Mouse (Mus musculus) midbrain, embryonic 12.5 days (tissue): ENCODE measurements around the gene Dock7. TPM values are rescaled to one million over a fixed set of nuclear protein-coding genes. Genes with fewer than 3 reads are reported as not detected.

Experiments
- ATAC-seq: fragments of 200-750 bp; cut with Nextera tagmentation; 2 replicates; pipeline ENCODE4 v1.8.0; 2017; ENCODE audit warnings: low read depth, moderate TSS enrichment, moderate library complexity; ENCODE audit not compliant: low FRiP score
- H3K27ac ChIP-seq: fragments of 300-500 bp; sonication (generic); replicated peaks from 2 replicates; pipeline ENCODE4 v1.5.1; 2016; ENCODE audit warnings: mild to moderate bottlenecking
- H3K27me3 ChIP-seq: fragments of 300-500 bp; sonication (generic); 2 replicates; pipeline ENCODE4 v1.6.1; 2016; ENCODE audit warnings: mild to moderate bottlenecking
- H3K36me3 ChIP-seq: fragments of 300-500 bp; sonication (generic); 2 replicates; pipeline ENCODE4 v1.6.1; 2016
- H3K4me1 ChIP-seq: fragments of 300-500 bp; sonication (generic); 2 replicates; pipeline ENCODE4 v1.6.1; 2016
- H3K4me2 ChIP-seq: fragments of 300-500 bp; sonication (generic); replicated peaks from 2 replicates; pipeline ENCODE4 v1.6.1; 2016; ENCODE audit warnings: mild to moderate bottlenecking, moderate library complexity
- H3K4me3 ChIP-seq: fragments of 300-500 bp; sonication (generic); 2 replicates; pipeline ENCODE4 v1.5.1; 2016; ENCODE audit warnings: mild to moderate bottlenecking
- H3K9ac ChIP-seq: fragments of 300-500 bp; sonication (generic); replicated peaks from 2 replicates; pipeline ENCODE4 v1.6.1; 2016; ENCODE audit warnings: mild to moderate bottlenecking, moderate library complexity
- H3K9me3 ChIP-seq: fragments of 300-500 bp; sonication (generic); 2 replicates; pipeline ENCODE4 v1.6.1; 2016; ENCODE audit warnings: mild to moderate bottlenecking
- WGBS: fragments of 180-500 bp; shearing (Covaris S2); methylation state at CpG from one replicate; pipeline ENCODE4 v1.1.7; 2016; 5-methylcytosine and 5-hydroxymethylcytosine counted together
- polyA plus RNA-seq: library from polyadenylated mRNA; unstranded; fragments of >200 nt; fragmentation: Nextera tagmentation; extraction: Ambion mirVana; gene quantifications from 2 replicates; pipeline ENCODE4 v1.2.1, GENCODE M21; 2016

Dock7 gene
- polyA plus RNA-seq = 120 and 130 TPM in 2 replicates

DNA sequence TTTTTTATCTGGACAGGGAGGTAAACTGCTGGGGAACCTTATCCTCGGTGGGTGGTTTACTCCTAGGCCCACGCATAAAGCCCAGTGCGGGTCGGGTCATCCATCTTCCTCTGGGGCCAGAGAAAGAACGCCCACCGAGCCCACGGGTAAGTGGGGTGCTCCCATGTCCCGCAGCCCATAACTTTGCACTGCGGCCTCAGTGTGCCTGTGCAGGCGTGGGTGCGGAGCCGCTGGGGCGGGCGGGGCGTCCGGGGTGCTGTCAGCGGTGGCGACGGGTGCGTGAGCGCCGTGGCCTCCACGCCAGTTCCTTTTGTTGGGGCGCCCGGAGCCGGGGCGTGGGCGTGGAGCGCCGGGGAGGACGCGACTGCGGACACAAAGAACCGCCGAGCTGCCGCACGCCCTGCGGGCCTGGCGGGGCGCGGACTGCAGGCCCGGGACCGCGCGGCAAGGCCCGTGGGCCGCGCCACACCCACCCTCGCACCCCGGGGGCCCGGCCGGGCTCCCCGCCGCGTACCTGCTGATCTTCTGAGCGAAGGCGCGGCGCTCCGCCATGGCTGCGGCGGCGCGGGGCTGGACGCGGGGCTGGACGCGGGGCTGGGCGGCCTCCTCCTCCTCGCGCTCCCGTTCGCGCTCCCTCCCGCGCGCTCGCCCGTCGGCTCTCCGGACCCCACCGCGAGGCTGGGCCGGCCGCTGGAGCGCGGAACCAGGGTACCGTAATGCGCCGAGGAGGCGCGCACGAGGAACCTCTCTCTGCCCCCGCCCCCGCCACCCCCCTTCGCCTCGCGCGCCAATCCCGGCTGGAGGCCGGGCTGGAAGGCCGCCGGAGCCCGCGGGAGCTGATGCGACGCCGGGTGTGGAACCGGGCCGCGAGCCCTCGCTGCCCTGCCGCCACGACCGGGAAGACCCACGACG, at the start of gene Dock7:
Dock7 (minus strand) TSS at position 705 of the 912 bp plus-strand sequence.
- ATAC-seq = peak; percentile 96
- Histone ChIP-seq H3K36me3 (no peaks in the 10 kb centered on the region), H3K9ac (peak within 1 kb of the TSS; percentile 98), H3K4me3 (peak within 1 kb of the TSS; percentile 99), H3K27me3 (peaks cover 10% of the 10 kb centered on the region), H3K4me2 (peak within 1 kb of the TSS; percentile 70), H3K27ac (peak within 1 kb of the TSS; percentile 94), H3K4me1 (peaks cover 43% of the 10 kb centered on the region), H3K9me3 (no peaks in the 10 kb centered on the region)
- WGBS = under 1% methylated on average over 57 of the region's 117 CpGs

- no peak overlapping the region for H3K4me2 ChIP-seq
- no peak overlapping the region for H3K27ac ChIP-seq
- no peak overlapping the region for H3K4me3 ChIP-seq
- WGBS = 94% methylated on average over 5 of the region's 5 CpGs
- no peaks in the 10 kb centered on the region for H3K9me3 ChIP-seq
- peaks cover 8% of the 10 kb centered on the region for H3K27me3 ChIP-seq
- no peaks in the 10 kb centered on the region for H3K4me1 ChIP-seq
- H3K36me3 ChIP-seq = no peaks in the 10 kb centered on the region
- no peak overlapping the region for H3K9ac ChIP-seq
- no peak for ATAC-seq
Measured at GRCm38 (mm10) chr4:99168869-99169268, 48.2 kb upstream of the Dock7 start.

DNA sequence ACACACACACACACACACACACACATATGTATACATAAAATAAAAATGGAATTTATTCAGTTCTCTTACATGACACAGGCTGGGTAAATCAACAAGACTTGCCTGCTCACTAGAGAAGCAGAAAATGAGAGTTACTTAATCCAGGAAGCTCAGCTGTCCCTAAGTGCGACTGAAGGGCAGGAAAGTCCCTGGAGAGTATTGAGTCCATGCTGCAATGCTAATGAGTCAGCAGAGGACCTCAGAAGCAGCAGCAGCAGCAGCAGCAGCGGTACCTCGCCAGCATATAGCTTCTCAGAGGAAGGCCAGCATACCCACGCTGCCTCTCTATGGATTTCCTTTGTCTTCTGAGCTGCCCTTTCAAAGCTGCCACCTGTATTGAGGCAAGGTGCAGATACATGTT, 42.8 kb upstream of the Dock7 start:
- Histone ChIP-seq H3K9ac (no peak overlapping the region), H3K9me3 (no peaks in the 10 kb centered on the region)
- ATAC-seq = peak; percentile 74; the same call in 1 of the 2 replicates

GRCm38 (mm10) chr4:99163001-99163400, 42.3 kb upstream of the Dock7 start:
- peaks cover 37% of the 10 kb centered on the region for H3K27me3 ChIP-seq
- no peak for ATAC-seq

More for the DNA sequence above, 42.8 kb upstream of the Dock7 start:
- H3K4me3 ChIP-seq = no peak overlapping the region
- 5% methylated on average over 4 of the region's 4 CpGs for WGBS
- no peak overlapping the region for H3K4me2 ChIP-seq
- H3K4me1 ChIP-seq = peaks cover 28% of the 10 kb centered on the region
- no peak overlapping the region for H3K27ac ChIP-seq
- no peaks in the 10 kb centered on the region for H3K36me3 ChIP-seq
- H3K27me3 ChIP-seq = peaks cover 35% of the 10 kb centered on the region

GRCm38 (mm10) chr4:99161457-99161971, 40.8 kb upstream of the Dock7 start:
- peaks cover 28% of the 10 kb centered on the region for H3K4me1 ChIP-seq
- no peak for ATAC-seq
- WGBS = 6% methylated on average over 6 of the region's 6 CpGs
- peaks cover 36% of the 10 kb centered on the region for H3K27me3 ChIP-seq
- H3K27ac ChIP-seq = 0 out of 2 replicates have a peak overlapping the region, but pooled peaks have one; percentile 46
- H3K9me3 ChIP-seq = no peaks in the 10 kb centered on the region
- H3K4me3 ChIP-seq = no peak overlapping the region
- peak overlapping the region; percentile 22; the same call in 1 of the 2 replicates for H3K4me2 ChIP-seq
- H3K9ac ChIP-seq = no peak overlapping the region
- no peaks in the 10 kb centered on the region for H3K36me3 ChIP-seq

More at GRCm38 (mm10) chr4:99163001-99163400, 42.3 kb upstream of the Dock7 start:
- Histone ChIP-seq H3K9me3 (no peaks in the 10 kb centered on the region), H3K4me1 (peaks cover 28% of the 10 kb centered on the region), H3K9ac (no peak overlapping the region), H3K27ac (no peak overlapping the region), H3K4me3 (no peak overlapping the region), H3K4me2 (no peak overlapping the region), H3K36me3 (no peaks in the 10 kb centered on the region)
- 42% methylated on average over 9 of the region's 9 CpGs for WGBS

- no peak overlapping the region for H3K9ac ChIP-seq
- H3K4me3 ChIP-seq = no peak overlapping the region
- H3K9me3 ChIP-seq = no peaks in the 10 kb centered on the region
- ATAC-seq = no peak
- no peaks in the 10 kb centered on the region for H3K36me3 ChIP-seq
- 13% methylated on average over 5 of the region's 5 CpGs for WGBS
- H3K27me3 ChIP-seq = peaks cover 36% of the 10 kb centered on the region
- no peak overlapping the region for H3K27ac ChIP-seq
- no peak overlapping the region for H3K4me2 ChIP-seq
- H3K4me1 ChIP-seq = peaks cover 28% of the 10 kb centered on the region
Measured at GRCm38 (mm10) chr4:99160899-99161298, 40.2 kb upstream of the Dock7 start.

- Histone ChIP-seq H3K27me3 (peaks cover 36% of the 10 kb centered on the region), H3K27ac (no peak overlapping the region), H3K9ac (no peak overlapping the region), H3K9me3 (no peaks in the 10 kb centered on the region), H3K4me3 (no peak overlapping the region), H3K4me1 (peaks cover 28% of the 10 kb centered on the region), H3K36me3 (no peaks in the 10 kb centered on the region), H3K4me2 (no peak overlapping the region)
- peak; percentile 42; the same call in 1 of the 2 replicates for ATAC-seq
- WGBS = 4% methylated on average over 3 of the region's 3 CpGs
Measured at GRCm38 (mm10) chr4:99160414-99160813, 39.7 kb upstream of the Dock7 start.

GRCm38 (mm10) chr4:99158495-99158894, 37.8 kb upstream of the Dock7 start:
- Histone ChIP-seq H3K36me3 (no peaks in the 10 kb centered on the region), H3K27me3 (peaks cover 32% of the 10 kb centered on the region), H3K9ac (no peak overlapping the region), H3K4me3 (no peak overlapping the region), H3K4me2 (no peak overlapping the region), H3K27ac (no peak overlapping the region), H3K9me3 (no peaks in the 10 kb centered on the region), H3K4me1 (peaks cover 26% of the 10 kb centered on the region)
- ATAC-seq = no peak
- WGBS = 91% methylated on average over 5 of the region's 5 CpGs

GRCm38 (mm10) chr4:99156641-99157307, 36.1 kb upstream of the Dock7 start:
- H3K4me3 ChIP-seq = no peak overlapping the region
- no peak overlapping the region for H3K9ac ChIP-seq
- no peaks in the 10 kb centered on the region for H3K9me3 ChIP-seq
- no peak overlapping the region for H3K27ac ChIP-seq
- H3K27me3 ChIP-seq = peaks cover 20% of the 10 kb centered on the region
- H3K36me3 ChIP-seq = no peaks in the 10 kb centered on the region
- ATAC-seq = no peak
- WGBS = 68% methylated on average over 11 of the region's 11 CpGs
- peaks cover 15% of the 10 kb centered on the region for H3K4me1 ChIP-seq
- no peak overlapping the region for H3K4me2 ChIP-seq

DNA sequence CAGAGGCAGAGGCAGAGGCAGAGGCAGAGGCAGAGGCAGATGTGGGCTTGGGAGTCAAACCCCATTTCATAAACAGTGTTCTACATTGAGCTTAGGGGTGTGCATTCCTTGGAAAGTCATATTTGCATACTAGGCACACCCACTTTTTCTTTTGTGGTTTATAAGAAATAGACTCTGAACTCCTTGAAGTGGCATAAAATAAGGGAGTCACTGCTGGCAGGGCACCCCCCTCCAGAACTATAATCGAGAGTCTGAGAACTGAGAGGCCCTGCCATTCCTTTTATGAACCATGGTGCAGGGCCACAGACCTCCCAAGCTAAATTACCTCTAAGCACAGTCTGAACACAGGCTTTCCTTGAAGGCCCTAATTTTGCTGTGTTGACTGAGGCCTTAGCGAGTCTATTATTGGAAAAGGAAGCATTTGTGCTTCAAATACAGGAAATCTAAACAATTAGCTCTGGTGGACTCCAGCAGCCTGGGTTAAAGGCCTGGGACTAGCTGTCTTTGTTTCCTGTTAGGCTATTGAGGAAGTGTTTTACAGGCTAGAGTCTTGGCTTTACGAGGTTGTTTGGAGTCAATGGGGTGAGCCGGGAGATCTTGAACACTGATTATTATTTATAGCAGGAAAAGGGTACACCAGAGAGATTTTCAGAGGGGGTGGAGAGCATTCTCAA, 31.3 kb upstream of the Dock7 start:
- no peaks in the 10 kb centered on the region for H3K36me3 ChIP-seq
- no peaks in the 10 kb centered on the region for H3K9me3 ChIP-seq
- WGBS = 42% methylated on average over 4 of the region's 4 CpGs
- ATAC-seq = no peak
- H3K27me3 ChIP-seq = 0 out of 2 replicates have a peak, but pooled peaks cover 2% of the 10 kb centered on the region
- no peak overlapping the region for H3K9ac ChIP-seq
- no peak overlapping the region for H3K4me2 ChIP-seq
- no peaks in the 10 kb centered on the region for H3K4me1 ChIP-seq
- no peak overlapping the region for H3K4me3 ChIP-seq
- no peak overlapping the region for H3K27ac ChIP-seq

DNA sequence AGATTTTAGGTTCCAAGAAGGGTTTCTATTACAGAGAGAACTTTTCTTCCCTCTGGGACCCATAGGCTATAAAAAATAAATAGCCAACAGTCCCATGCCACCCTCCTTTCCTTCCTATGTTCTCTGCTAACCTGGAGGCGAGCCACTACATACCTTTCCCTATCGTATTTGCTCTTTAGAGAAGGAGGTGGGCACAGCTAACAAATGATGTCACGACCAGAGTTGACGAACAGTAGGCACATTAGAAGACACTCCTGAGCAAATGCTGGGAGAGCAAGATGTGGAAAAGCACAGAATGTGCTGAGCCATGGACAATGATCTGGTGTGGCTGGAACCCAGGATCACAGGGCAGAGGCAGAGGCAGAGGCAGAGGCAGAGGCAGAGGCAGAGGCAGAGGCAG, 30.7 kb upstream of the Dock7 start:
- WGBS = 93% methylated on average over 4 of the region's 4 CpGs
- Histone ChIP-seq H3K9ac (no peak overlapping the region), H3K4me2 (no peak overlapping the region), H3K27me3 (no peaks in the 10 kb centered on the region), H3K4me1 (no peaks in the 10 kb centered on the region), H3K27ac (no peak overlapping the region), H3K9me3 (no peaks in the 10 kb centered on the region), H3K36me3 (no peaks in the 10 kb centered on the region), H3K4me3 (no peak overlapping the region)
- no peak for ATAC-seq
